Mouse (Mus musculus): ENCODE results near the gene Grn. TPM values are rescaled to one million over a fixed set of nuclear protein-coding genes. Genes with fewer than 3 reads are reported as not detected.
A peak's percentile ranks its signal among the peaks of the same experiment; 100 is the strongest.

Gene Grn
- total and polyA plus RNA-seq, 2 experiments from 2014 or later, result 78.0 to 90.4 TPM

DNA sequence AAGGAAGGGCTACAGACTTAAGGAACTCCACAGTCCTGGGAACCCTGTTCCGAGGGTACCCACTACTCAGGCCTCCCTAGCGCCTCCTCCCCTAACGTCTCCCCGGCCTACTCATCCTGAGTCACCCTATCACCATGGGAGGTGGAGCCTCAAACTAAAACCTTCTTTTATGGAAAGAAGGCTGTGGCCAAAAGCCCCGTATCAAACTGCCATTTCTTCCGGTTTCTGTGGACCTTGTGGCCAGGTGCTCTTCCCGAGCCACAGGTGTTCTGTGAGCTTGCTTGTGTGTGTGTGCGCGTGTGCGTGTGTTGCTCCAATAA, 6.3 kb downstream of the Grn start:
- TF ChIP-seq CTCF (IDR thresholded peaks at IDR 0.05), result no peak
- no peaks in the 10 kb centered on the region for H3K9me3 ChIP-seq (ENCODE audit: low read length)
- H3K9ac ChIP-seq (replicated peaks; ENCODE audit: low read length, poor library complexity, severe bottlenecking), result no peak overlapping the region
- H3K27ac ChIP-seq (ENCODE audit: low read depth, low read length), result no peak overlapping the region
- no peaks in the 10 kb centered on the region; the same call in 1 of the 2 replicates for H3K27me3 ChIP-seq (ENCODE audit: insufficient read depth, low read length)
- 84% methylated on average over 10 of the region's 10 CpGs for WGBS
- ATAC-seq (ENCODE audit: low FRiP score), result no peak
- H3K4me3 ChIP-seq (ENCODE audit: low read depth, low read length), result no peak overlapping the region
- H3K4me1 ChIP-seq (ENCODE audit: insufficient read depth, low read length), result peaks cover 11% of the 10 kb centered on the region; the same call in 1 of the 2 replicates
- H3K36me3 ChIP-seq (ENCODE audit: insufficient read depth, low read length), result peaks cover 63% of the 10 kb centered on the region
- H3K4me2 ChIP-seq (ENCODE audit: low read depth, low read length, poor library complexity, severe bottlenecking), result no peak overlapping the region
- DNase-seq (ENCODE audit: low spot score), result no peak

DNA sequence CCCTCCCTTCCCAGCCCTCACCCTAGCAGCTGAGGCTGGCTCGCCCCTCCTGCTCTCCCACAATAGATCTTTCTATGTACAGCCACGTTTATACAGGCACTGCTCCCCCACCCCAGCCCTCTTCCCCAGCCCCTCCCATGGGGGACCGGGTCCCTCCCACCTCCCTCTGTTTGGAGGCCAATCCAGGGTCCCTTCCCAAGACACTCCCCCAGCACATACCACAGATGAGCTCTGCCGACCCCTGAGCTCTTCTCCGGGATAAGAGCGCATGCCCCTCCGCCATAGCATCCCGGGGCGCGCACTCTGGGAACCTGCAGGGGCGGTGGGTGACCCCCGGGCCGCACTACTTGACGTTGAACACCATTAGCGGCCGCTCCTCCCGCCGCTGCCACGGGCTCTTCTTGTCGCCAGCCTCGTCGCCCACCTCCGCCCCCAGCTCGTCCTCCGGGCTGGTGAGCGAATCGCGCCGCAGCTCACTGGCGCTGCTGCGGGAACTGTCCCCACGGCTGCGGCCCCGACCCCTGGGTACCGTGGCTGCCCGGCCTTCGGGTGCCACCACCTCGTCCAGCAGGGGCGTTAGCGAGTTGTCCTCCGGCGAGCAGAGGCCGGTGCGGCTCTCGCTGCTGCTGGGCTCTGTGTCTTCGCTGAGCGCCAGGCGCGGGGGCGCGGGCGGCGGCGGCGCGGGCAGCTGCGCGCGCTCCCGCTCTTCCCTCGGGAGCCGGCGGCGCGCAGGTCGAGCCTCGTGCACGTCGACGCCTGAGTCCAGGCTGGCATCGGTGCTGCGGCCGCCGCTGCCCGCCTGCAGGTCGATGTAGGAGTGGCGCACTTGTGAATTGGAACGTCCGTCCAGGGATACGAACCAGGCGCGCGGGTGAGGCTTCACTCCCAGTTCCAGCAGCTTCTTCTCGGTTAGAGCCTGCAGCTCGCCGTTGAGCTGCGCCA, 7.3 kb downstream of the Grn start:
- TF ChIP-seq CTCF (IDR thresholded peaks at IDR 0.05), result peak; percentile 37
- Histone ChIP-seq H3K4me3 (ENCODE audit: low read depth, low read length) (peak overlapping the region; percentile 24), H3K9me3 (ENCODE audit: low read length) (no peaks in the 10 kb centered on the region), H3K4me1 (ENCODE audit: insufficient read depth, low read length) (peaks cover 11% of the 10 kb centered on the region; the same call in 1 of the 2 replicates), H3K4me2 (ENCODE audit: low read depth, low read length, poor library complexity, severe bottlenecking) (peak overlapping the region; percentile 53), H3K36me3 (ENCODE audit: insufficient read depth, low read length) (peaks cover 68% of the 10 kb centered on the region), H3K27ac (ENCODE audit: low read depth, low read length) (peak overlapping the region; percentile 57), H3K27me3 (ENCODE audit: insufficient read depth, low read length) (no peaks in the 10 kb centered on the region; the same call in 1 of the 2 replicates), H3K9ac (replicated peaks; ENCODE audit: low read length, poor library complexity, severe bottlenecking) (peak overlapping the region; percentile 52)
- DNase-seq (ENCODE audit: low spot score), result peak; percentile 73
- ATAC-seq (ENCODE audit: low FRiP score), result no peak
- 7% methylated on average over 61 of the region's 87 CpGs for WGBS

DNA sequence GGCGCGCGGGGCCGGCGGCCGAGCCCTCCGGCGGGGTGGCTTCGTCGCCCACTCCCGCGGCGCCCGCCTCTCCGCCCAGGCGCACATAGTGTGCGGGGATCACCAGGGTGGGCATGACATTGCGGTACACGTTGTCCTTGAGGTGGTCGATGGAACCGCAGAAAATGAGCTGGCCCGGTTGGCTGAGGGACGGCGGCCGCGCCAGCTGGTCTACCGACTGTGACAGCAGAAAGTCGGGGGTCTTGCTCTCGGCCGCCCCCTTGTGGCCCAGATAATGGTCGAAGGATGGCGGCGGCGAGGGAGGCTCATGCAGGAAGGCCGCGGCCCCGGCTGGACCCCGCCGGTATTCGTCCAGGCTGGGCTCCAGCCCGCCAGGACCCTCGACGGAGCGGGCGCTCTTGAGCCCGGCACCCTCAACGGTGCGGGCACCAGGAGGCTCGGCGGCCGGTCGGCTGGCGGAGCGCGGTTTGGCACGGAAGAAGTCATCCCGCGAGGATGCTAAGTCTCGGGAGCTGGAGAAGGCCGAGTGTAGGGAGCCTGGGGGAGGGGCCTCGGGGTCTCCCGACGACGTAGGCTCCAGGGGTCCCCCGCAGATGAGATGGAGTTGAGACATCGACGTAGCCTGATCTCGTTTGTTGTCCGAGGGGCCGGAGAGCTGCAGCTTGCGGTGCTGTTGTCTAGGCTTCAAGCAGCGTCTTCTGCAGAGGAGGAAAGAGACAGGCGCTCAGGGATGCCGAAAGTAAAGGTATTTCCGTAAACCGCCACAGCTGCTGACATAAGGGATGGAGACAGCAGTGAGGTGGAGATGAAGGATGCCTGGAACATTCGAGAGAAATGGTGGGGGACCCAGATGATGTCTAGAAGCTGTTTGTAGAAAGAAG, 8.3 kb downstream of the Grn start:
- Histone ChIP-seq H3K4me2 (ENCODE audit: low read depth, low read length, poor library complexity, severe bottlenecking) (peak overlapping the region; percentile 53), H3K4me1 (ENCODE audit: insufficient read depth, low read length) (peaks cover 11% of the 10 kb centered on the region; the same call in 1 of the 2 replicates), H3K27ac (ENCODE audit: low read depth, low read length) (peak overlapping the region; percentile 57), H3K9me3 (ENCODE audit: low read length) (no peaks in the 10 kb centered on the region), H3K27me3 (ENCODE audit: insufficient read depth, low read length) (no peaks in the 10 kb centered on the region; the same call in 1 of the 2 replicates), H3K4me3 (ENCODE audit: low read depth, low read length) (peak overlapping the region; percentile 24; the same call in 1 of the 2 replicates), H3K36me3 (ENCODE audit: insufficient read depth, low read length) (peaks cover 69% of the 10 kb centered on the region), H3K9ac (replicated peaks; ENCODE audit: low read length, poor library complexity, severe bottlenecking) (peak overlapping the region; percentile 52)
- TF ChIP-seq CTCF (IDR thresholded peaks at IDR 0.05), result peak; percentile 84
- peak; percentile 33 for ATAC-seq (ENCODE audit: low FRiP score)
- 11% methylated on average over 76 of the region's 77 CpGs for WGBS
- peak; percentile 87 for DNase-seq (ENCODE audit: low spot score)

DNA sequence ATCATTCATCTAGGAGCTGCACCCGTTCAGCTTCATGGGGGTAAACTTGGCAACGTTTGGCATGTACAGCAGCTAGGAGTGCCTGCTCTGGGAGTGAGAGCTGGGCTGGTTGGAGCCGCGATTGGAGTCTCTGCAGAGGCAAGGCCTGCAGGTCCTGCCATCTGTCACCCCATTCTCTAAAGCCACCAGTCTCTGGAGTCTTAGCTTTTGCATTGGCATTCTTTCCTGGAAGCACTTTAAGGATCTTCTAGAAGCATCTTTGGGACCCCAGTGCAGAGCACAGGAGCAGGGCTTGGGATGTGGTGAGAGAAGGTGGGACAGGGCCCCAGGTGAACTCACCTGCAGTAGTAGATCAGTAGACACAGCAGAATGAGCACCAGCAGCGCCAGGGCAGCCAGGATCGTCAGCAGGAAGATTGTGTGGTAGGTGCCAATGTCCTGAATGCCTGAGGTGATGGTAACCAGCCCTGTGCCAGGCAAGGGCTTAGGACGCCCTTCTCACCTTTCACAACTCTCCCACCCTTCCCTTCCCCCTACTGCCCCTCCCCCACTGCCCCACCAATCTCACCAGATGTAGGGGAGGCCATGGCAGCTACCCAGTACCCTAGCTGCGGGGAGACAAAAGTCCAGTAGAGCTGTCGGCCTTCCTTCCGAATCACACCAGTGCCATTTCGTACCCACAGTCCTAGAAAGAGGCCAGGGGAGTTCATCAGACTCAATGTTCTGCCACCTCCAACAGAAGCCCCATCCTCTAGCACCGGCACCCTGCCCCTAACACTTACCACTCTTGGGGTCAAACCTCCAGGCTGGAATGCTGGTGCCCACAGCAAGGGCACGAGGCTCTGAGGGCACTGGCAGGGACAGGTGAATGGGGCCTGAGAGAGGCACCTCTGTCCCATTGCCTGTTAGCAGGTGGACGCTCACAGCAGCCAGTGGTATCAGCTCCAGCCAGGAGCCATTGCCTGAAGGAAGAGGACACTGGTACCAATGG, 9.3 kb downstream of the Grn start:
- no peaks in the 10 kb centered on the region; the same call in 1 of the 2 replicates for H3K27me3 ChIP-seq (ENCODE audit: insufficient read depth, low read length)
- ATAC-seq (ENCODE audit: low FRiP score) (no peak), DNase-seq (ENCODE audit: low spot score) (no peak)
- H3K36me3 ChIP-seq (ENCODE audit: insufficient read depth, low read length), result peaks cover 66% of the 10 kb centered on the region
- 0 out of 2 replicates have a peak overlapping the region, but pooled peaks have one; percentile 19 for H3K9ac ChIP-seq (replicated peaks; ENCODE audit: low read length, poor library complexity, severe bottlenecking)
- H3K27ac ChIP-seq (ENCODE audit: low read depth, low read length), result peak overlapping the region; percentile 21; the same call in 1 of the 2 replicates
- no peaks in the 10 kb centered on the region for H3K9me3 ChIP-seq (ENCODE audit: low read length)
- H3K4me1 ChIP-seq (ENCODE audit: insufficient read depth, low read length), result peaks cover 12% of the 10 kb centered on the region; the same call in 1 of the 2 replicates
- TF ChIP-seq CTCF (IDR thresholded peaks at IDR 0.05), result no peak
- 80% methylated on average over 14 of the region's 14 CpGs for WGBS
- H3K4me2 ChIP-seq (ENCODE audit: low read depth, low read length, poor library complexity, severe bottlenecking), result no peak overlapping the region
- H3K4me3 ChIP-seq (ENCODE audit: low read depth, low read length), result no peak overlapping the region

DNA sequence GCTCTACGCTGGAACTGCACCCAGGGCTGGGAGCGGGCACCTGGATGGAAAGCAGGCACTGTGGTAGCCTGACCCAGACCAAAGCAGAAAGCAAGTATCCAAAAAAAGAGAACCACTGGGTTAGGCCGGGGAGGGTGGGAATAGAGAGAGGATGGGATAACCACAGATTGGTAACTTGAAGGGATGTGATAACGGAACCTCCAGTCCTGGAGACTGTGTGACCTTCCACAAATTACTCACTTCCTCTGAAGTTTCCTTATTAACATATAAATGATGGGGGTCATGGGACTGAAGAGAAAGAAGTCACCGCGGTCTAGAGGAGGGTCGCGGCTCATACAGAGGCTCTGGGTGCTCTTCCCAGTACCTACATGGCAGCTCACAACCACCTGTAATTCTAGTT, 10.1 kb downstream of the Grn start:
- no peak for DNase-seq (ENCODE audit: low spot score)
- Histone ChIP-seq H3K9me3 (ENCODE audit: low read length) (no peaks in the 10 kb centered on the region), H3K4me1 (ENCODE audit: insufficient read depth, low read length) (peaks cover 19% of the 10 kb centered on the region), H3K9ac (replicated peaks; ENCODE audit: low read length, poor library complexity, severe bottlenecking) (no peak overlapping the region), H3K36me3 (ENCODE audit: insufficient read depth, low read length) (peaks cover 59% of the 10 kb centered on the region), H3K27ac (ENCODE audit: low read depth, low read length) (no peak overlapping the region), H3K27me3 (ENCODE audit: insufficient read depth, low read length) (no peaks in the 10 kb centered on the region; the same call in 1 of the 2 replicates), H3K4me3 (ENCODE audit: low read depth, low read length) (no peak overlapping the region), H3K4me2 (ENCODE audit: low read depth, low read length, poor library complexity, severe bottlenecking) (no peak overlapping the region)
- no peak for ATAC-seq (ENCODE audit: low FRiP score)
- 94% methylated on average over 8 of the region's 8 CpGs for WGBS
- TF ChIP-seq CTCF (IDR thresholded peaks at IDR 0.05), result no peak
